Comparison of ENCODE assay signal across 17 mouse cellular contexts in genomic region chr5:111028952-111029351, GRCm38 (mm10).
DNase-seq lines count a peak whose midpoint lies in the region; ATAC-seq lines count a peak whose summit lies in the region.
"Had no signal": no experiment of that assay in that cellular context is flagged by ENCODE, and none has a peak within 500 bp of the region (broad histone marks: within the 10 kb centered on the region; RNA-seq: fewer than 3 reads in every experiment).

No protein-coding gene starts in this region.

- H3K4me3 ChIP-seq in forebrain, embryonic 16.5 days (replicated peaks; ENCODE audit: low read length), result no peak overlapping the region
- H3K4me3 ChIP-seq in forebrain, embryonic 10.5 days, result no peak overlapping the region
- H3K4me3 ChIP-seq: heart, embryonic 13.5 days; limb, embryonic 13.5 days; liver, embryonic 15.5 days; megakaryocyte, embryonic 14.5 days; midbrain, embryonic 15.5 days had no signal

- no peaks in the 10 kb centered on the region for H3K9me3 ChIP-seq in forebrain, embryonic 16.5 days (ENCODE audit: control insufficient read depth, low read length)
- H3K9me3 ChIP-seq in forebrain, embryonic 10.5 days, result no peaks in the 10 kb centered on the region
- H3K9me3 ChIP-seq: heart, embryonic 13.5 days; limb, embryonic 13.5 days; liver, embryonic 15.5 days; midbrain, embryonic 15.5 days had no signal

- no peaks in the 10 kb centered on the region for H3K36me3 ChIP-seq in forebrain, embryonic 16.5 days (ENCODE audit: control insufficient read depth, insufficient read depth)
- H3K36me3 ChIP-seq in forebrain, embryonic 10.5 days (replicated peaks), result peaks cover under 1% of the 10 kb centered on the region; the same call in 1 of the 2 replicates
- H3K36me3 ChIP-seq: liver, embryonic 15.5 days; midbrain, embryonic 15.5 days had no signal

- H3K4me1 ChIP-seq in forebrain, embryonic 16.5 days (replicated peaks; ENCODE audit: control insufficient read depth, insufficient read depth, low read length), result peaks cover 66% of the 10 kb centered on the region
- H3K4me1 ChIP-seq in forebrain, embryonic 10.5 days, result peaks cover 61% of the 10 kb centered on the region
- H3K4me1 ChIP-seq: liver, embryonic 15.5 days had no signal

- WGBS in forebrain, embryonic 16.5 days, result 59% methylated on average over 9 of the region's 9 CpGs
- WGBS in forebrain, embryonic 10.5 days, result 83% methylated on average over 9 of the region's 9 CpGs

- ATAC-seq in forebrain, embryonic 16.5 days, result no peak
- ATAC-seq: midbrain, embryonic 15.5 days had no signal

- H3K9ac ChIP-seq in forebrain, embryonic 16.5 days (replicated peaks; ENCODE audit: low read depth, low read length), result no peak overlapping the region
- H3K9ac ChIP-seq: heart, embryonic 13.5 days; limb, embryonic 13.5 days; liver, embryonic 15.5 days; midbrain, embryonic 15.5 days had no signal

- peak overlapping the region; percentile 71 for H3K27ac ChIP-seq in forebrain, embryonic 16.5 days (ENCODE audit: low read length)
- H3K27ac ChIP-seq in forebrain, embryonic 10.5 days, result no peak overlapping the region
- H3K27ac ChIP-seq: heart, embryonic 13.5 days; limb, embryonic 13.5 days; liver, embryonic 15.5 days; midbrain, embryonic 15.5 days had no signal

- DNase-seq in forebrain, embryonic 10.5 days (ENCODE audit: extremely low spot score, low spot score), result no peak
- DNase-seq in left cerebral cortex, adult 18-20 months (ENCODE audit: low spot score in 2 of 2), result peak; percentile 7 to 23
- no peak for DNase-seq in left cerebral cortex, adult 11 months (ENCODE audit: low spot score)
- peak; percentile 35 to 77 for DNase-seq in layer of hippocampus, postnatal 14 days (ENCODE audit: low spot score in 2 of 2)
- DNase-seq in right cerebral cortex, postnatal 36 days (ENCODE audit: low spot score in 2 of 2), result peak; percentile 10 to 13
- DNase-seq in adrenal gland, postnatal 10 days, result no peak
- DNase-seq in gastrocnemius, postnatal 25 days, result no peak
- DNase-seq: cerebellum, postnatal 25 days; gastrocnemius, postnatal 36 days; lung, postnatal 10 days; thymus, adult 18-20 months had no signal

- no peaks in the 10 kb centered on the region for H3K27me3 ChIP-seq in forebrain, embryonic 16.5 days (replicated peaks; ENCODE audit: control insufficient read depth, insufficient read depth, low read length)
- no peaks in the 10 kb centered on the region for H3K27me3 ChIP-seq in forebrain, embryonic 10.5 days (ENCODE audit: poor library complexity, severe bottlenecking)
- H3K27me3 ChIP-seq: limb, embryonic 13.5 days; liver, embryonic 15.5 days; midbrain, embryonic 15.5 days had no signal

- no peak overlapping the region for H3K4me2 ChIP-seq in forebrain, embryonic 16.5 days (ENCODE audit: low read length)
- H3K4me2 ChIP-seq: heart, embryonic 13.5 days; limb, embryonic 13.5 days; liver, embryonic 15.5 days; midbrain, embryonic 15.5 days had no signal

Comparison
In these comparisons a context has a peak if more than half of its experiments do, and no peak if none do; other contexts are left out.
1. DNase-seq: peak in left cerebral cortex, adult 18-20 months (2 of 2), layer of hippocampus, postnatal 14 days (2 of 2) and right cerebral cortex, postnatal 36 days (2 of 2); none in forebrain, embryonic 10.5 days (single experiment), left cerebral cortex, adult 11 months (single experiment), adrenal gland, postnatal 10 days (single experiment) and gastrocnemius, postnatal 25 days (single experiment).